Mouse (Mus musculus) left cerebral cortex, postnatal 4 days (tissue): Measurements from ENCODE around the gene Rpl39. TPM values are rescaled to one million over a fixed set of nuclear protein-coding genes. Genes with fewer than 3 reads are reported as not detected.
"Not testable (repeated sequence)": the region's sequence is repeated elsewhere in the genome, so short reads cannot be mapped to it uniquely, and the experiment has no call there.

Experiments
- DNase-seq: peaks from one replicate; pipeline ENCODE4 v3.0.0-alpha.2; 2022
- intact Hi-C: fragments of 180-260 bp; cut with DNase I; formaldehyde crosslinking; loops from one replicate; pipeline ENCODE4 v1.15.1; 2025
- total RNA-seq, 2 experiments: library from RNA; stranded (reverse); gene quantifications; 2 replicates each; pipeline ENCODE4 v1.2.3; 2021

The Rpl39 gene
- 100 to 1,000 TPM; 500 to 550 TPM for total RNA-seq

GRCm38 (mm10) chrX:37084927-37085660 lies at the start of gene Rpl39:
Gene Rpl39 (minus strand): TSS chrX:37085402.
- intact Hi-C loops: loop anchor here (10.0 kb wide), 1 partner anchor 460 kb away; no protein-coding TSS in a partner anchor
- DNase-seq: peak; percentile 88

- intact Hi-C loops: no loop called here
- DNase-seq: peak; percentile 67
Observed at GRCm38 (mm10) chrX:37126671-37127358, 41.6 kb upstream of the Rpl39 start, which contains the start of gene Nkap. Gene Nkap (plus strand): TSS chrX:37126795.

GRCm38 (mm10) chrX:37125511-37125910 lies 40.3 kb upstream of the Rpl39 start:
- DNase-seq: no peak
- intact Hi-C loops: no loop called here

GRCm38 (mm10) chrX:37120212-37120611 lies 35.0 kb upstream of the Rpl39 start:
- no peak for DNase-seq
- intact Hi-C loops: no loop called here

- no peak for DNase-seq
- intact Hi-C loops: no loop called here
Observed at GRCm38 (mm10) chrX:37119585-37119984, 34.4 kb upstream of the Rpl39 start.

- intact Hi-C loops: no loop called here
Observed at GRCm38 (mm10) chrX:37117085-37117484, 31.9 kb upstream of the Rpl39 start.

GRCm38 (mm10) chrX:37110881-37111193 lies 25.6 kb upstream of the Rpl39 start:
- no peak for DNase-seq
- intact Hi-C loops: no loop called here

More at GRCm38 (mm10) chrX:37117085-37117484, 31.9 kb upstream of the Rpl39 start:
- DNase-seq: no peak

- DNase-seq: peak; percentile 92
- intact Hi-C loops: no loop called here
Observed at GRCm38 (mm10) chrX:37110193-37110880, 25.1 kb upstream of the Rpl39 start, which contains the start of gene Upf3b. Gene Upf3b (minus strand): TSS chrX:37110322.

GRCm38 (mm10) chrX:37109526-37110192 lies 24.5 kb upstream of the Rpl39 start:
- intact Hi-C loops: no loop called here
- no peak for DNase-seq

GRCm38 (mm10) chrX:37103826-37104225 lies 18.6 kb upstream of the Rpl39 start:
- DNase-seq: no peak
- intact Hi-C loops: no loop called here

GRCm38 (mm10) chrX:37098681-37099080 lies 13.5 kb upstream of the Rpl39 start:
- DNase-seq: no peak
- intact Hi-C loops: no loop called here

GRCm38 (mm10) chrX:37095106-37095768 lies 10.0 kb upstream of the Rpl39 start:
- no peak for DNase-seq
- intact Hi-C loops: no loop called here

GRCm38 (mm10) chrX:37091457-37091856 lies 6.3 kb upstream of the Rpl39 start:
- intact Hi-C loops: no loop called here
- DNase-seq: no peak

GRCm38 (mm10) chrX:37088778-37089177 lies 3.6 kb upstream of the Rpl39 start:
- intact Hi-C loops: loop anchor here (10.0 kb wide), 1 partner anchor 464 kb away; no protein-coding TSS in a partner anchor
- no peak for DNase-seq

- no peak for DNase-seq
- intact Hi-C loops: loop anchor here (10.0 kb wide), 1 partner anchor 461 kb away; no protein-coding TSS in a partner anchor
Observed at GRCm38 (mm10) chrX:37085665-37086064, 463 bp upstream of the Rpl39 start.

- DNase-seq: no peak
Observed at GRCm38 (mm10) chrX:37084318-37084926, 780 bp downstream of the Rpl39 start.

GRCm38 (mm10) chrX:37081194-37081593 lies 4.0 kb downstream of the Rpl39 start:
- intact Hi-C loops: loop anchor here (10.0 kb wide), 1 partner anchor 456 kb away; no protein-coding TSS in a partner anchor
- DNase-seq: no peak

More at GRCm38 (mm10) chrX:37084318-37084926, 780 bp downstream of the Rpl39 start:
- intact Hi-C loops: loop anchor here (10.0 kb wide), 1 partner anchor 460 kb away; no protein-coding TSS in a partner anchor

- intact Hi-C loops: loop anchor here (10.0 kb wide), 1 partner anchor 456 kb away; no protein-coding TSS in a partner anchor
- not testable (repeated sequence) for DNase-seq
Observed at GRCm38 (mm10) chrX:37080345-37080744, 4.9 kb downstream of the Rpl39 start.

- no peak for DNase-seq
- intact Hi-C loops: no loop called here
Observed at GRCm38 (mm10) chrX:37076651-37077050, 8.6 kb downstream of the Rpl39 start.
